Comparison of ENCODE assay signal across 8 mouse cellular contexts in the genomic region with DNA sequence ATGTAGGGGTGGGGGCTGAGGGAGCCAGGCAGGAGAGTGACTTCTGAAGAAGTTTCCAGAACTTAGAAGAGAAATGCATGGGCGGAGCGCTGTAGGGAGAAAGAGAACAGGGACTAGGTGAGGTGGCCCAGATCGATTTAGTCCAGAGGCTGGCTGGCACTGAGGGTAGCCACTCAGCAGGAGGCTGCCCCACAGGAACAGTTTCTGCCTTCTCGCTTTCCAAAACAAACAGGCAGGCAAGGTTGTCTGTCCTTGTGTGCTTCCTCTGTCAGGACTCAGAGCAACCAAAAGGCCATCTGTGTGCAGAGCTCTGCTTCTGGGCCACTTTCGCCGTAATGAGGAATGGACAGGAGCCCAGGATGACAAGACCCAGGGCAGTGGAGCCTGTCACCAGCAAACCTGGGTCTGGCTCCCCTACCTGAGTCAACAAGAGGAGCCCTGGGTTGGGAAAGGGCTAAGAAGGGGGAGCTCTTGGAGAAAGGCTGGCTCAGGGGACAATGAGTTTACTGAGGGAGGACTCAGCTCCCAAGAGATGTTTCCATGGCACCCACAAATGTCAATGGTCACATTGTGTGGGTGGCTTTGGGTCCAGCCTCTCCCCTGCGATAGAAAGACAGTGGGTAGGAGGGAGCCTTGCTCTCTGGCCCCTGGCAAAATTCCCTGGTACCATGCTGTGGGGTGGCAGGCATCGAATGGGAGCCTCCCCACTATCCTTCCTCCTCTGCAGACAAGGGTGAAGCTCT.
DNase-seq lines count a peak whose midpoint lies in the region; ATAC-seq lines count a peak whose summit lies in the region.
"Had no signal": no experiment of that assay in that cellular context is flagged by ENCODE, and none has a peak within 500 bp of the region (broad histone marks: within the 10 kb centered on the region; RNA-seq: fewer than 3 reads in every experiment).

No protein-coding gene starts in this region.

- intact Hi-C loops in left cerebral cortex, postnatal 4 days (cut with DNase I) = no loop called here

- DNase-seq in left cerebral cortex, postnatal 4 days = peak; percentile 65
- DNase-seq in left cerebral cortex, adult 18-20 months (ENCODE audit: low spot score in 2 of 2) = no peak
- DNase-seq in adrenal gland, postnatal 25 days = peak; percentile 41
- DNase-seq in cerebellum, postnatal 25 days = peak; percentile 75 to 79
- DNase-seq in kidney, postnatal 25 days = no peak

- peaks cover 52% of the 10 kb centered on the region for H3K4me1 ChIP-seq in limb, embryonic 13.5 days

- H3K9ac ChIP-seq in limb, embryonic 13.5 days = no peak overlapping the region
- H3K9ac ChIP-seq: liver, embryonic 14.5 days had no signal

- peaks cover 2% of the 10 kb centered on the region for H3K9me3 ChIP-seq in limb, embryonic 13.5 days

- H3K4me3 ChIP-seq in limb, embryonic 13.5 days = no peak overlapping the region

- WGBS in limb, embryonic 13.5 days = 70% methylated on average over 8 of the region's 8 CpGs

- H3K36me3 ChIP-seq in limb, embryonic 13.5 days = no peaks in the 10 kb centered on the region

- peak overlapping the region; percentile 88 for H3K27ac ChIP-seq in limb, embryonic 13.5 days
- H3K27ac ChIP-seq: liver, embryonic 14.5 days had no signal

- no peak overlapping the region for H3K4me2 ChIP-seq in limb, embryonic 13.5 days (replicated peaks)

- ATAC-seq in limb, embryonic 13.5 days (ENCODE audit: low FRiP score, low read depth) = no peak
- no peak for ATAC-seq in megakaryocyte, adult 5-6 weeks (ENCODE audit: poor library complexity, severe bottlenecking)

- no peaks in the 10 kb centered on the region for H3K27me3 ChIP-seq in limb, embryonic 13.5 days

Comparison
In these comparisons a context has a peak if more than half of its experiments do, and no peak if none do; other contexts are left out.
1. DNase-seq: peak in left cerebral cortex, postnatal 4 days (single experiment), adrenal gland, postnatal 25 days (single experiment) and cerebellum, postnatal 25 days (2 of 2); none in left cerebral cortex, adult 18-20 months (0 of 2) and kidney, postnatal 25 days (0 of 2).